Mouse (Mus musculus) cerebellum, adult (tissue): ENCODE results near the gene Xpot.

ENCODE experiments used
- ATAC-seq: cut with Nextera tagmentation; 2 replicates; pipeline ENCODE4 v1.9.2; 2017; ENCODE audit warnings: mild to moderate bottlenecking, moderate library complexity, mixed read lengths; ENCODE audit not compliant: insufficient number of reproducible peaks, low FRiP score, low TSS enrichment

The Xpot gene

GRCm38 (mm10) chr10:121625006-121625405 lies 1.1 kb downstream of the Xpot start:
- no peak for ATAC-seq

- no peak for ATAC-seq
Observed at GRCm38 (mm10) chr10:121623670-121624069, 2.5 kb downstream of the Xpot start.

- ATAC-seq: no peak
Observed at GRCm38 (mm10) chr10:121622431-121622830, 3.7 kb downstream of the Xpot start.

- no peak for ATAC-seq
Observed at GRCm38 (mm10) chr10:121615935-121616334, 10.2 kb downstream of the Xpot start.

GRCm38 (mm10) chr10:121615146-121615870 lies 10.8 kb downstream of the Xpot start:
- no peak for ATAC-seq

GRCm38 (mm10) chr10:121613570-121613969 lies 12.6 kb downstream of the Xpot start:
- ATAC-seq: no peak

GRCm38 (mm10) chr10:121612448-121612847 lies 13.7 kb downstream of the Xpot start:
- ATAC-seq: no peak

- ATAC-seq: no peak
Observed at GRCm38 (mm10) chr10:121611587-121611986, 14.5 kb downstream of the Xpot start.

- ATAC-seq: no peak
Observed at GRCm38 (mm10) chr10:121608177-121608576, 18.0 kb downstream of the Xpot start.

GRCm38 (mm10) chr10:121604632-121605344 lies 21.3 kb downstream of the Xpot start:
- no peak for ATAC-seq

- no peak for ATAC-seq
Observed at GRCm38 (mm10) chr10:121603556-121603955, 22.6 kb downstream of the Xpot start.

- no peak for ATAC-seq
Observed at GRCm38 (mm10) chr10:121601272-121601671, 24.9 kb downstream of the Xpot start.

- no peak for ATAC-seq
Observed at GRCm38 (mm10) chr10:121596580-121596979, 29.6 kb downstream of the Xpot start.

GRCm38 (mm10) chr10:121591106-121591505 lies 35.0 kb downstream of the Xpot start:
- ATAC-seq: no peak

- ATAC-seq: no peak
Observed at GRCm38 (mm10) chr10:121587371-121587840, 38.7 kb downstream of the Xpot start.

- peak; percentile 95 for ATAC-seq
Observed at GRCm38 (mm10) chr10:121586675-121587370, 39.3 kb downstream of the Xpot start, which contains the start of gene Tbk1. Tbk1 (minus strand) TSS chr10:121586787.

GRCm38 (mm10) chr10:121585791-121586642 lies 40.1 kb downstream of the Xpot start:
- ATAC-seq: peak; percentile 32; the same call in 1 of the 2 replicates

- ATAC-seq: no peak
Observed at GRCm38 (mm10) chr10:121585056-121585790, 40.9 kb downstream of the Xpot start.

GRCm38 (mm10) chr10:121584033-121584432 lies 42.1 kb downstream of the Xpot start:
- no peak for ATAC-seq
